Mouse (Mus musculus): Measurements from ENCODE around the gene Cfap57.
"Not testable (repeated sequence)": the region's sequence is repeated elsewhere in the genome, so short reads cannot be mapped to it uniquely, and the experiment has no call there.

Cfap57 gene

GRCm38 (mm10) chr4:118522248-118522647 lies 98.3 kb downstream of the Cfap57 start:
- no peak for DNase-seq (ENCODE audit: extremely low read depth, low read depth, low spot score)

GRCm38 (mm10) chr4:118518208-118518607 lies 102.4 kb downstream of the Cfap57 start:
- no peak for DNase-seq (ENCODE audit: extremely low read depth, low read depth, low spot score)

GRCm38 (mm10) chr4:118517497-118518146 lies 103.0 kb downstream of the Cfap57 start:
- DNase-seq (ENCODE audit: extremely low read depth, low read depth, low spot score), result no peak

GRCm38 (mm10) chr4:118516699-118517496 lies 103.7 kb downstream of the Cfap57 start:
- DNase-seq (ENCODE audit: extremely low read depth, low read depth, low spot score), result no peak

- peak; percentile 66 for DNase-seq (ENCODE audit: extremely low read depth, low read depth, low spot score)
Observed at GRCm38 (mm10) chr4:118509050-118509449, 111.5 kb downstream of the Cfap57 start.

GRCm38 (mm10) chr4:118507171-118507570 lies 113.4 kb downstream of the Cfap57 start:
- DNase-seq (ENCODE audit: extremely low read depth, low read depth, low spot score), result not testable (repeated sequence)

GRCm38 (mm10) chr4:118505551-118505950 lies 115.0 kb downstream of the Cfap57 start:
- peak; percentile 50 for DNase-seq (ENCODE audit: extremely low read depth, low read depth, low spot score)
